Mouse (Mus musculus): Measurements from ENCODE around the gene Osgin1. TPM values are rescaled to one million over a fixed set of nuclear protein-coding genes. Genes with fewer than 3 reads are reported as not detected.

Gene Osgin1
- polyA plus RNA-seq (2015; fragmentation: Nextera tagmentation; extraction: Ambion mirVana): 0.74 and 0.85 TPM in 2 replicates

- no peak within 1 kb of the TSS for H3K27ac ChIP-seq (ENCODE audit: low read length)
- no peaks in the 10 kb centered on the region for H3K9me3 ChIP-seq (replicated peaks; ENCODE audit: control insufficient read depth, low read length)
- H3K4me2 ChIP-seq (ENCODE audit: low read depth, low read length): no peak within 1 kb of the TSS
- H3K36me3 ChIP-seq (ENCODE audit: control insufficient read depth, insufficient read depth): no peaks in the 10 kb centered on the region
- no peaks in the 10 kb centered on the region for H3K27me3 ChIP-seq (ENCODE audit: control insufficient read depth, insufficient read depth, low read length)
- no peak for ATAC-seq (replicated peaks; ENCODE audit: extremely low read depth, insufficient read depth, low FRiP score)
- H3K9ac ChIP-seq (ENCODE audit: low read length): no peak within 1 kb of the TSS
- H3K4me1 ChIP-seq (ENCODE audit: control insufficient read depth, insufficient read depth, low read length): peaks cover 9% of the 10 kb centered on the region
- WGBS: 87% methylated on average over 13 of the region's 13 CpGs
- H3K4me3 ChIP-seq (ENCODE audit: low read length): no peak within 1 kb of the TSS
Observed at GRCm38 (mm10) chr8:119433582-119434174, at the start of gene Osgin1. TSS of gene Osgin1 (plus strand) at chr8:119434124.

GRCm38 (mm10) chr8:119384478-119384877, 49.4 kb upstream of the Osgin1 start:
- no peaks in the 10 kb centered on the region for H3K27me3 ChIP-seq (ENCODE audit: control insufficient read depth, insufficient read depth, low read length)
- H3K27ac ChIP-seq (ENCODE audit: low read length): no peak overlapping the region
- H3K4me3 ChIP-seq (ENCODE audit: low read length): no peak overlapping the region
- H3K4me2 ChIP-seq (ENCODE audit: low read depth, low read length): no peak overlapping the region
- 21% methylated on average over 10 of the region's 10 CpGs for WGBS
- H3K9me3 ChIP-seq (replicated peaks; ENCODE audit: control insufficient read depth, low read length): no peaks in the 10 kb centered on the region
- no peaks in the 10 kb centered on the region for H3K4me1 ChIP-seq (ENCODE audit: control insufficient read depth, insufficient read depth, low read length)
- H3K9ac ChIP-seq (ENCODE audit: low read length): no peak overlapping the region
- ATAC-seq (replicated peaks; ENCODE audit: extremely low read depth, insufficient read depth, low FRiP score): no peak
- H3K36me3 ChIP-seq (ENCODE audit: control insufficient read depth, insufficient read depth): no peaks in the 10 kb centered on the region

- 71% methylated on average over 6 of the region's 6 CpGs for WGBS
- Histone ChIP-seq H3K4me2 (ENCODE audit: low read depth, low read length) (no peak overlapping the region), H3K27ac (ENCODE audit: low read length) (no peak overlapping the region), H3K9ac (ENCODE audit: low read length) (no peak overlapping the region), H3K27me3 (ENCODE audit: control insufficient read depth, insufficient read depth, low read length) (no peaks in the 10 kb centered on the region), H3K9me3 (replicated peaks; ENCODE audit: control insufficient read depth, low read length) (no peaks in the 10 kb centered on the region), H3K4me1 (ENCODE audit: control insufficient read depth, insufficient read depth, low read length) (no peaks in the 10 kb centered on the region), H3K36me3 (ENCODE audit: control insufficient read depth, insufficient read depth) (no peaks in the 10 kb centered on the region), H3K4me3 (ENCODE audit: low read length) (no peak overlapping the region)
- ATAC-seq (replicated peaks; ENCODE audit: extremely low read depth, insufficient read depth, low FRiP score): no peak
Observed at GRCm38 (mm10) chr8:119385854-119386253, 48.1 kb upstream of the Osgin1 start.

GRCm38 (mm10) chr8:119386988-119387387, 46.9 kb upstream of the Osgin1 start:
- Histone ChIP-seq H3K9me3 (replicated peaks; ENCODE audit: control insufficient read depth, low read length) (no peaks in the 10 kb centered on the region), H3K36me3 (ENCODE audit: control insufficient read depth, insufficient read depth) (no peaks in the 10 kb centered on the region), H3K27ac (ENCODE audit: low read length) (no peak overlapping the region), H3K27me3 (ENCODE audit: control insufficient read depth, insufficient read depth, low read length) (no peaks in the 10 kb centered on the region), H3K4me1 (ENCODE audit: control insufficient read depth, insufficient read depth, low read length) (no peaks in the 10 kb centered on the region), H3K9ac (ENCODE audit: low read length) (no peak overlapping the region), H3K4me3 (ENCODE audit: low read length) (no peak overlapping the region), H3K4me2 (ENCODE audit: low read depth, low read length) (no peak overlapping the region)
- 63% methylated on average over 6 of the region's 6 CpGs for WGBS
- no peak for ATAC-seq (replicated peaks; ENCODE audit: extremely low read depth, insufficient read depth, low FRiP score)

GRCm38 (mm10) chr8:119394097-119394496, 39.8 kb upstream of the Osgin1 start:
- peak overlapping the region; percentile 80 for H3K27ac ChIP-seq (ENCODE audit: low read length)
- 75% methylated on average over 9 of the region's 9 CpGs for WGBS
- 0 out of 2 replicates have a peak, but pooled peaks have one; percentile 1 for ATAC-seq (replicated peaks; ENCODE audit: extremely low read depth, insufficient read depth, low FRiP score)

GRCm38 (mm10) chr8:119394524-119395026, 39.3 kb upstream of the Osgin1 start, which contains the start of gene Mlycd:
TSS of gene Mlycd (plus strand) at chr8:119394878.
- peaks cover 23% of the 10 kb centered on the region for H3K4me1 ChIP-seq (ENCODE audit: control insufficient read depth, insufficient read depth, low read length)
- H3K4me3 ChIP-seq (ENCODE audit: low read length): peak within 1 kb of the TSS; percentile 88
- peak within 1 kb of the TSS; percentile 92 for H3K9ac ChIP-seq (ENCODE audit: low read length)
- H3K27ac ChIP-seq (ENCODE audit: low read length): peak within 1 kb of the TSS; percentile 92
- H3K4me2 ChIP-seq (ENCODE audit: low read depth, low read length): peak within 1 kb of the TSS; percentile 97
- ATAC-seq (replicated peaks; ENCODE audit: extremely low read depth, insufficient read depth, low FRiP score): peak; percentile 94
- H3K9me3 ChIP-seq (replicated peaks; ENCODE audit: control insufficient read depth, low read length): no peaks in the 10 kb centered on the region
- no peaks in the 10 kb centered on the region for H3K27me3 ChIP-seq (ENCODE audit: control insufficient read depth, insufficient read depth, low read length)
- no peaks in the 10 kb centered on the region for H3K36me3 ChIP-seq (ENCODE audit: control insufficient read depth, insufficient read depth)
- 2% methylated on average over 39 of the region's 44 CpGs for WGBS

More at GRCm38 (mm10) chr8:119394097-119394496, 39.8 kb upstream of the Osgin1 start:
- Histone ChIP-seq H3K4me3 (ENCODE audit: low read length) (peak overlapping the region; percentile 88), H3K9ac (ENCODE audit: low read length) (peak overlapping the region; percentile 92), H3K4me2 (ENCODE audit: low read depth, low read length) (peak overlapping the region; percentile 97), H3K36me3 (ENCODE audit: control insufficient read depth, insufficient read depth) (no peaks in the 10 kb centered on the region), H3K9me3 (replicated peaks; ENCODE audit: control insufficient read depth, low read length) (no peaks in the 10 kb centered on the region), H3K4me1 (ENCODE audit: control insufficient read depth, insufficient read depth, low read length) (peaks cover 18% of the 10 kb centered on the region), H3K27me3 (ENCODE audit: control insufficient read depth, insufficient read depth, low read length) (no peaks in the 10 kb centered on the region)

GRCm38 (mm10) chr8:119395072-119395950, 38.6 kb upstream of the Osgin1 start:
- peak; percentile 35 for ATAC-seq (replicated peaks; ENCODE audit: extremely low read depth, insufficient read depth, low FRiP score)
- 4% methylated on average over 82 of the region's 83 CpGs for WGBS
- H3K4me3 ChIP-seq (ENCODE audit: low read length): peak overlapping the region; percentile 88
- peak overlapping the region; percentile 97 for H3K4me2 ChIP-seq (ENCODE audit: low read depth, low read length)
- H3K4me1 ChIP-seq (ENCODE audit: control insufficient read depth, insufficient read depth, low read length): peaks cover 25% of the 10 kb centered on the region
- H3K36me3 ChIP-seq (ENCODE audit: control insufficient read depth, insufficient read depth): no peaks in the 10 kb centered on the region
- peak overlapping the region; percentile 92 for H3K27ac ChIP-seq (ENCODE audit: low read length)
- H3K9me3 ChIP-seq (replicated peaks; ENCODE audit: control insufficient read depth, low read length): no peaks in the 10 kb centered on the region
- H3K9ac ChIP-seq (ENCODE audit: low read length): peak overlapping the region; percentile 92
- H3K27me3 ChIP-seq (ENCODE audit: control insufficient read depth, insufficient read depth, low read length): no peaks in the 10 kb centered on the region

GRCm38 (mm10) chr8:119398558-119398957, 35.4 kb upstream of the Osgin1 start:
- Histone ChIP-seq H3K9ac (ENCODE audit: low read length) (no peak overlapping the region), H3K4me2 (ENCODE audit: low read depth, low read length) (no peak overlapping the region), H3K4me3 (ENCODE audit: low read length) (no peak overlapping the region), H3K9me3 (replicated peaks; ENCODE audit: control insufficient read depth, low read length) (no peaks in the 10 kb centered on the region), H3K27me3 (ENCODE audit: control insufficient read depth, insufficient read depth, low read length) (no peaks in the 10 kb centered on the region), H3K36me3 (ENCODE audit: control insufficient read depth, insufficient read depth) (peaks cover 4% of the 10 kb centered on the region), H3K4me1 (ENCODE audit: control insufficient read depth, insufficient read depth, low read length) (peaks cover 25% of the 10 kb centered on the region), H3K27ac (ENCODE audit: low read length) (no peak overlapping the region)
- no peak for ATAC-seq (replicated peaks; ENCODE audit: extremely low read depth, insufficient read depth, low FRiP score)
- 87% methylated on average over 9 of the region's 9 CpGs for WGBS
